Mouse (Mus musculus) heart, postnatal 0 days (tissue): ENCODE measurements at regions not wholly inside any gene's neighbourhood (a gene's known extent, or its start where the extent isn't known, plus 50 kb on each side); places are given as distances from the start of the nearest gene placed in this dataset.

ENCODE experiments used
- ATAC-seq: fragments of 200-750 bp; cut with Nextera tagmentation; 2 replicates; pipeline ENCODE4 v1.8.0; 2017; ENCODE audit warnings: low read depth, moderate number of reproducible peaks, moderate library complexity; ENCODE audit not compliant: insufficient read depth
- DNase-seq: peaks from one replicate; pipeline ENCODE4 v3.0.0-alpha.2; 2016; ENCODE audit warnings: low spot score
- H3K27ac ChIP-seq: fragments of 300-500 bp; sonication (generic); 2 replicates; pipeline ENCODE4 v1.5.1; 2014; ENCODE audit warnings: low read depth, mild to moderate bottlenecking
- H3K27me3 ChIP-seq: fragments of 300-500 bp; sonication (generic); 2 replicates; pipeline ENCODE4 v1.6.1; 2014; ENCODE audit warnings: low read length, mixed read lengths; ENCODE audit not compliant: control insufficient read depth, insufficient read depth
- H3K36me3 ChIP-seq: fragments of 300-500 bp; sonication (generic); replicated peaks from 2 replicates; pipeline ENCODE4 v1.6.1; 2014; ENCODE audit warnings: low read length, mixed read lengths; ENCODE audit not compliant: control insufficient read depth, insufficient read depth
- H3K4me1 ChIP-seq: fragments of 300-500 bp; sonication (generic); 2 replicates; pipeline ENCODE4 v1.6.1; 2014; ENCODE audit warnings: antibody characterized with exemption; ENCODE audit not compliant: control insufficient read depth, insufficient read depth
- H3K4me2 ChIP-seq: fragments of 300-500 bp; sonication (generic); 2 replicates; pipeline ENCODE4 v1.6.1; 2014; ENCODE audit warnings: low read depth, mild to moderate bottlenecking, low read length, moderate library complexity
- H3K4me3 ChIP-seq: fragments of 300-500 bp; sonication (generic); 2 replicates; pipeline ENCODE4 v1.5.1; 2014; ENCODE audit warnings: low read depth, low read length
- H3K9ac ChIP-seq: fragments of 300-500 bp; sonication (generic); replicated peaks from 2 replicates; pipeline ENCODE4 v1.6.1; 2014; ENCODE audit warnings: low read depth, low read length, mixed read lengths
- H3K9me3 ChIP-seq: fragments of 300-500 bp; sonication (generic); replicated peaks from 2 replicates; pipeline ENCODE4 v1.6.1; 2016; ENCODE audit warnings: low read length; ENCODE audit not compliant: control insufficient read depth
- CTCF ChIP-seq: IDR thresholded peaks from 2 replicates; pipeline ENCODE4 v1.5.1; 2016; ENCODE audit warnings: antibody characterized with exemption, control low read depth, low read depth
- EP300 ChIP-seq: IDR thresholded peaks from 2 replicates; pipeline ENCODE4 v1.6.1; 2016; ENCODE audit warnings: antibody characterized with exemption, low read depth
- WGBS: fragments of 180-500 bp; shearing (Covaris S2); extraction: QIAGEN DNeasy Blood & Tissue Kit; methylation state at CpG from one replicate; pipeline ENCODE4 v1.1.7; 2014; 5-methylcytosine and 5-hydroxymethylcytosine counted together

DNA sequence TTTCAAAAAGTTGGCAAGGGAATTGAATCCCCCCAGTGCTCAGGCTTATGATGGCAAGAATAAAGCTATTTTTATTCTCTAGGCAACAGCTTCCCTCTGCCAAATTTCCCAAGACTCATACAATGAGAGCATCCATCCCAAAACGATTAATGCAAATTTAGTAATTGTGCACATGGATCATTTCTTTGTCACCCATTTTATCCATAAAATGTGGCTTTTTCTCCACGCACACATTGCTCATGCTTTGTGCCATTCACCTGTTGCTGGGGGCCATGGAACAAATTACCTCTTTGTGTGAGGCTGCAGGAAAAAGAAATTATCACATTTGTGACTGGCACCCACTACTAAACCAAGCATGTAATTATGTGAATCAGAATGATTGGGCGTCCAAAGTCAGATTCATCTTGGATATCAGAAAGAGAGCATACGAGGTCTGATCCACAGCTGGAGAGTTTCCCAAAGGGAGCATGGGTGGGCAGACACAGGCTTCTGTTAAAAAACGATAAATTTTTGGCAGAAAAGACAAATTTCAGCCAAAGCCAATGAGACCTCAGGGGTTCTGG is 411.1 kb downstream of the Gbe1 start:
- Histone ChIP-seq H3K27me3 (no peaks in the 10 kb centered on the region), H3K9me3 (no peaks in the 10 kb centered on the region), H3K4me1 (no peaks in the 10 kb centered on the region), H3K4me2 (no peak overlapping the region), H3K27ac (no peak overlapping the region), H3K4me3 (no peak overlapping the region), H3K9ac (no peak overlapping the region), H3K36me3 (no peaks in the 10 kb centered on the region)
- no peak for ATAC-seq
- TF ChIP-seq EP300, result no peak
- TF ChIP-seq CTCF, result no peak
- no peak for DNase-seq
- WGBS, result 67% methylated on average over 5 of the region's 5 CpGs

DNA sequence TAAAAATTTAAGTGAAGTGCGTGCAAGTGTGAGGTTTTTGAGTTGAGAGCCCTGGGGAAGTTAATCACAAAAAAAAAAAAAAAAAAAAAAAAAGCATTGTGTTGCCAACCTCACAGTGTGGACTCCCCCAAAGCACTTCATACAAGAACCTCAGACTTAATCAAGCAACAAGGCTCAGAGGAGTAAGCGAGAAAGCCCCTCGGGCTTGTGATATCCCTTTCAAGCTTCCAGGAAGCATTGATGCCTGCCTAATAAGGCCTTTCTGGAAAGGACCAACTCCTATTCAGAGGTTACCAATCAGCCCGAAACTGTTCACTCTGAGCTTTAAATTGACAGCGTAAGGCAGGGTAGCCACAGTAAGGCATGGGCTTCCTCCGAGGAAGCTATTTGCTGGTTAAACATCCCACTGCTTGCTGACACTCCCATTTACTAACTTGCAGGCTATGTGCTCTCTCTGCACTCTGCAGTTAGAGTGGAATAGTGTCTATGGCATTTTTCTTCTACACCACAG is 411.6 kb downstream of the Gbe1 start:
- H3K9me3 ChIP-seq, result no peaks in the 10 kb centered on the region
- H3K27me3 ChIP-seq, result no peaks in the 10 kb centered on the region
- DNase-seq, result no peak
- no peak overlapping the region for H3K4me2 ChIP-seq
- H3K4me3 ChIP-seq, result no peak overlapping the region
- no peak for ATAC-seq
- H3K9ac ChIP-seq, result no peak overlapping the region
- H3K36me3 ChIP-seq, result no peaks in the 10 kb centered on the region
- no peak overlapping the region for H3K27ac ChIP-seq
- no peaks in the 10 kb centered on the region for H3K4me1 ChIP-seq
- WGBS, result 60% methylated on average over 6 of the region's 6 CpGs
- no peak for TF ChIP-seq EP300
- no peak for TF ChIP-seq CTCF

DNA sequence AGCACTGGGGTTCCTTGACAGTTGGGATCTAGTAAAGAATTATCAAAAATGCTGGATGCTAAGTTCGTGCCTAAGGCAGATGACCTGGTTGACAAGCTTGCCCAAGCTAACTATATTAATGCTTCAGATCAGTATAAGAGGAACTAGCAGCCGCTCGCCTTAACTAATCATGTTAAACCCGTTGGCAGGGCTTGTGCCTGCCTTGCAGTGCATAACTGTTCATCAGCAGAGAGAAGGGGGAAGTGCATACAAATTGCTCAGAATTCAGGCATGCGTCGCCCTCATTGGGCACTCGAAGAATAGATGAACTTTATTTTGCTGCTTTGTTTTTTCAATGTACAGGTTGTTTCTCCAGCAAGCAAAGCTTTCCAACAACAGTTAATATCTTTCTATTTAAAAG is 419.3 kb downstream of the Gbe1 start:
- WGBS, result 75% methylated on average over 7 of the region's 7 CpGs

DNA sequence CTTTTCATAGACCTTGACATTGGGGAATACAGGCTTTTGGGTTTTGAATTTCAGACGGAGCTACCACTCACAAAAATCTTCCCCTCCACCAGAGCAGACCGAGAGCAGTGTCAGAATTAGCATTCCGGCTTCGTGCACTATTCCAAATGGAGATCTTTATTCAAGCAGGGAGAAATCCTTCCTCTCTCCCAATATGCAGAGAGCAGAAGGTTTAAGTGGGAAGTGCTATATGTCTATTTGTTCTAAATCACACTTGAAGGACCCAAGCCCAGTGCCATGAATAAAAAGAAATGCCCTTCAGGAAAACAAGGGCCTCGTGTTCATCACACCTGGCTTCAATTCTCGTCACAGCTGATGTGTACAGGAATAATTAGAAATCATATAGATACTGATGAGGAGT is 426.3 kb downstream of the Gbe1 start:
- ATAC-seq, result no peak
- no peaks in the 10 kb centered on the region for H3K36me3 ChIP-seq
- 64% methylated on average over 6 of the region's 6 CpGs for WGBS
- H3K4me2 ChIP-seq, result no peak overlapping the region
- TF ChIP-seq CTCF (no peak), EP300 (no peak)
- no peak for DNase-seq
- H3K4me3 ChIP-seq, result no peak overlapping the region
- H3K4me1 ChIP-seq, result no peaks in the 10 kb centered on the region
- H3K9ac ChIP-seq, result no peak overlapping the region
- no peaks in the 10 kb centered on the region for H3K9me3 ChIP-seq
- H3K27me3 ChIP-seq, result no peaks in the 10 kb centered on the region
- no peak overlapping the region for H3K27ac ChIP-seq

More for the DNA sequence above, 419.3 kb downstream of the Gbe1 start:
- ATAC-seq (no peak), DNase-seq (no peak)
- no peak for TF ChIP-seq EP300
- no peak for TF ChIP-seq CTCF
- Histone ChIP-seq H3K9me3 (no peaks in the 10 kb centered on the region), H3K9ac (no peak overlapping the region), H3K27me3 (no peaks in the 10 kb centered on the region), H3K4me3 (no peak overlapping the region), H3K27ac (no peak overlapping the region), H3K4me2 (no peak overlapping the region), H3K36me3 (no peaks in the 10 kb centered on the region), H3K4me1 (no peaks in the 10 kb centered on the region)

DNA sequence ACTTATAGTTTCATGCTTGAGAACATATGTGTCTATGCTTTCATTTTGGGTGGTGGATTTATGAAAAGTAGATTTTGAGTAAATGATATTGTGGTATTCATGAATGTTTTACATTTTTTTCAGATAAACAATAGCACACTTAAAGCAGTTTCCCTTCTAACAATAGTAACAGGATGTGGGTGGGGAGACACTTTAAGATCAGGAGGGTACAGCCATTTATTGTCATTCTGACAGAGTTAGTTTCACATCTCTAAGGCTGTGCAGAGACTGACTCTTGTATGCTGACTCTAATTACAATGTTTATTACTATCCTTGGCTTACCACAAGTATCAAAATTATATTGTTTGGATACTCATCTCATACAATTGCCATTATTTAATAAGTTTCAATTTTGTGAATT is 440.5 kb downstream of the Gbe1 start:
- Histone ChIP-seq H3K9me3 (no peaks in the 10 kb centered on the region), H3K27ac (no peak overlapping the region), H3K9ac (no peak overlapping the region), H3K27me3 (no peaks in the 10 kb centered on the region), H3K4me3 (no peak overlapping the region), H3K4me1 (no peaks in the 10 kb centered on the region), H3K4me2 (no peak overlapping the region), H3K36me3 (no peaks in the 10 kb centered on the region)
- ATAC-seq (no peak), DNase-seq (no peak)
- TF ChIP-seq EP300 (no peak), CTCF (no peak)

DNA sequence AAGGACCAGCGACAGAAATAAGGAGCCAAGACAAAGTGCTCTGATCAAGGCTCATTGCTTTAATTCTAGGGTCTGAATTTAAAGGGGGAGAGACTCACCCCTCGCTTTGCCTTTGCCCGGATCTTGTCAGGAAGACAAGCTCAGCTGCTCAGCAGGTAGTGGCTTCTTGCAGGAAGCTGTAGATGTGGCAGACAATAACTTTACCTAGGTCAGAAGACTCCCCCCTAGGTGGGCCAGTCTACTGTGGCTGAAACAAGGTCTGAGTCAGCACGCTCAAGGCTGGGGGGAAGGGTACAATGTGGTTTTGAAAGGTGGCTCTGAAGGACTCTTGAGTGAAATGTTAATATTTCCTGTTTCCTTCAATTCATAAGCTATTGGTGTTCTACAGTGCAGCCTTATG is 484.3 kb downstream of the Gbe1 start:
- H3K27ac ChIP-seq, result no peak overlapping the region
- H3K4me2 ChIP-seq, result no peak overlapping the region
- no peaks in the 10 kb centered on the region for H3K4me1 ChIP-seq
- ATAC-seq (no peak), DNase-seq (no peak)
- no peaks in the 10 kb centered on the region for H3K27me3 ChIP-seq
- H3K9ac ChIP-seq, result no peak overlapping the region
- 64% methylated on average over 4 of the region's 4 CpGs for WGBS
- H3K4me3 ChIP-seq, result no peak overlapping the region
- H3K9me3 ChIP-seq, result no peaks in the 10 kb centered on the region
- TF ChIP-seq EP300 (no peak), CTCF (no peak)
- H3K36me3 ChIP-seq, result no peaks in the 10 kb centered on the region
